Mouse (Mus musculus) cerebellum, postnatal 25 days (tissue): ENCODE results near the gene Ilkap.
A peak's percentile ranks its signal among the peaks of the same experiment; 100 is the strongest.

Experiments used
- DNase-seq, 2 experiments: peaks; one replicate each; pipeline ENCODE4 v3.0.0; 2021; ENCODE audit warnings: mixed read lengths in 2 of 2

Gene Ilkap

DNA sequence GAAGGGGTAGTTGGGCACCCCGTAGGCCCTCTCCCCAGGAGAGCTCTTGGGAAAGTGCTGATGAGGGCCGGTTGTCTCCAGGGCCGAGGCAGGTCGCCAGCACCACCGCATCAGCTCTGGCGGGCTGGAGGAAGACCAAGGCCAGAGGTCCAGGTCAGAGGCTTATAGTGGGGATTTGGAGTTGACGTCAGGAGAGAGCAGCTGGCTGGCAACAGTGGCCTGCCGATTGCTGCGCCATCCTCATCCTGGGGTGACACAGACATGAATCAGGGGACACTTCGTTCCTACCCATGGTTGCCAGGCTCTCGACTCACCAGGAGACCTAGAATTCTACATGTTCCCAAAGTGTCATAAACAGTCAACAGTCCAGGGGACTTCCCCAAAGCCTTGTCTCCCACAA lies 42.5 kb downstream of the Ilkap start:
- no peak for DNase-seq

DNA sequence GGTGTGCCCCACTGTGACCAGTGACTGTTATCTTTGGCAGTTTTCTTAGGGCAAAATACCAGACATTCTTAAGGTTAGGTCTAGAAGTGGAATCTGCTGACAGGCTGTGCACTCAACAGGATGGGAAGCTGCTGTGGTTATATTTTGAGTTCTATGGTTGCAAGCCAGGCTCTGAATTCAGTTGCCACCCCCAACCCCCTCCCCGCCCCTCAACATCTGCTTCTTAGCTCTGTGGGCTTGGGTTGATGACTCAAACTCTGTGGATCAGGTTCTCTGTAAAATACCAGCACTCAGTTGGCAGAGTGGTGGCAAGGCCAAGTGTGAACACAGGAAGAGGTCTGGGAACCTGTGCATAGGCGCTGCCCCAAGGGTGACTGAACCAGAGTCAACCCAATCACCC lies 46.3 kb downstream of the Ilkap start:
- DNase-seq: no peak

DNA sequence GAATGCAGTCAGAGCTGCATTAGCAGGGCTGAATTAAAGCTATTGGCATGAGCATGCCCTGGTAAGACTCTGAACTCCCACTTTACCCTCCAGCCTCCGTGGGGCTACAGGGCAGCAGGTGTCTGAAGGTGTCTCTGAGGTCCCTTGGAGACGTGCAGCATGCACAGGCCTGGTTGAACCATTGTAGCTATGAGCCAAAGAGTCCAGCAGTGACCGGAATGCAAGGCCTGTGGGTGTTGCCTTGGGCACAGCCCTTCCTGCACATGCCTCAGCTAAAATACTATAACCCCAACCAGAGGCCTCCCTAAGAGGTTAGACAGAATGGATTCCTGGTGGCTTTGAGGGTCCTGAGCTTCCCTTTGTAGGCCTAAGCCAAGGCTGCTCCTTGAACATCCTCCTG lies 47.4 kb downstream of the Ilkap start:
- no peak for DNase-seq

DNA sequence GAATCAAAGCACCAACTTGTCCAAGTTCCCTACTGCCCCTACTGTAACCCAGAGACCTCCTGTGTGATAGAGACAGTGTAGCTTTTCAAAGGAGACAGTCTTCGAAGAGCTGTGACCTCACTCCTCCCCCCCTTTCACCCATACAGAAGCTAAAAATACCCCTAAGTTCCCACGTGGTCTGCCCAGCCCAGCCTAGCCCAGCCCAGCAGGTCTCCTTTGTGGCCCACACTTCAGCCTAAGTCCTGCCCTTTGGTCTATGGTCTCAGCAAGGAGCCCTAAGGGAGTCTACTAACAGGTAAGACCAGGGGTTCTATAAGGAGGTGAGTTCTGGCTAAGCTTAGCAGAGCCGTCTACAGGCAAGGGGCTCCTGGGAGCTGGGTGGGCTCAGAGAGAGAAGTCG lies 47.8 kb downstream of the Ilkap start, which contains the start of gene Klhl30:
TSS of gene Klhl30 (plus strand) at position 176 of the 400 bp plus-strand sequence.
- DNase-seq: no peak

DNA sequence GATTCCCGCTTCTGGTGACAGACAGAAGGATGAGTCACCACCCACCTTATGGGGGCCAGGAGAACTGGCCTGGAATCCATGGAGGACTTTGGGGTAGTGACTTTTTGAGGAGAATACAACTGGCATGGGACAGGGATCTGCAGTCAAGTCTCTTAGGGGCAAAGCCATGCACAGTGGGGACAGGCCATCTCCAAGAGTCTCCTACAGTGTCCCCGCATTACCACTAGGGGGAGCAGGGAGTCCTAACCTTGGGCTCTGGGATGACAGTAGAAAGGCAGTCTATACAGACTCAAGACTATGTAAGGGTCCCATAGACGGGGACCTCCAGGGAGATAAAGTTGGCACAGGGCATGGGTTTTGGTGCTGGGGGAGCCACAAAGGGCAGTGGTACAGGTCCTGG lies 51.7 kb downstream of the Ilkap start:
- DNase-seq: peak; percentile 65 to 78

DNA sequence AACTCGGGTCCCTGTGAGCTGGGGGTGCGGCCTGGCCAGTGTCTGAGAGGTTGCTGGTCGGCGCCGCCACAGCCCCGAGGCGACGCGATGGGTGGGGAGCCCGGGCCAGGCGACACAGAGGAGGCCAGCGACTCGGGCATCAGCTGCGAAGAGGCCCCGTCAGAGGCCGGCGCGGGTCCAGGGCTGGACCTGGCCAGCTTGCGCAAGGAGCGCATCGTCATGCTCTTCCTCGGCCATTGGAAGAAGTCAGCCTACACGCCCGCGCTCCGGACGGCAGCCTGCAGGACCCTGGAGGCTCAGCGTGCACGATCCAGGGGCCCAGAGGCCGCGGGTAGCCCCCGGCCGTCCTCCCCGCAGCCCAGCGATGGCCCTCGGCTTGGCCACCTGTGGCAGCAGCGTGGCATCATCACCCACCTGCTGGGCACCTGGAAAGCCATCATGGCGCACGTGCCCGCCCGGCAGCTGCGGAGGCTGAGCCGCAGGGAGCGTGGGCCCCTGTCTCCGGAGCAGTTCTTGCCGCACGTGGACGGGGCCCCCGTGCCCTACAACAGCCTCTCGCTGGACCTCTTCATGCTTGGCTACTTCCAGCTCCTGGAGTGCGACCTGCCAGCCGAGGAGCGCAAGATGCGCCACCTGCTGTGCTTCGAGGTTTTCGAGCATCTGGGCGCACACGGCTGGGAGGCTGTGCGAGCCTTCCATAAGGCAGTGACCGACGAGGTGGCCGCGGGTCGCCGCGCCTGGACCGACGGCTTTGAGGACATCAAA lies 53.5 kb downstream of the Ilkap start:
- DNase-seq: peak; percentile 36 to 59

DNA sequence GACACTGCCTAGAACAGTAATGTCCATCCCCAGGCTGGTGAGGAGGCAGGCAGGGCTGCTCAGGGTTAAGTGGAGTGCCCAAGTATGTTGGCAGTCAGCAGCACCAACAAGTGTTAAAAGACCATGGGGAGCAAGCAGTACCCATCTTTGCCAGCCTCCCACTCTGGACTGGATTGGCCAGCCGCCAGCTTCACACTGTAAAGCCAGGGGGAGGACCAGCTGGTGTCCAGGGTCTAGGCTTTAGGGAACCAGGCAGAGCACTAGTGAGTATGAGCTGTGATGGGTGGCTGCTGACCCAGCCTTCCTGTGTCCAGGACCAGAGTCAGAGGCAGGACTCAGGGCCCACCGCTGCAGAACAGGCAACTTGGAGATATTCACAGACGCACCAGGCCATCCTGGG lies 54.6 kb downstream of the Ilkap start:
- peak in 1 of 2 experiments; percentile 33 for DNase-seq

DNA sequence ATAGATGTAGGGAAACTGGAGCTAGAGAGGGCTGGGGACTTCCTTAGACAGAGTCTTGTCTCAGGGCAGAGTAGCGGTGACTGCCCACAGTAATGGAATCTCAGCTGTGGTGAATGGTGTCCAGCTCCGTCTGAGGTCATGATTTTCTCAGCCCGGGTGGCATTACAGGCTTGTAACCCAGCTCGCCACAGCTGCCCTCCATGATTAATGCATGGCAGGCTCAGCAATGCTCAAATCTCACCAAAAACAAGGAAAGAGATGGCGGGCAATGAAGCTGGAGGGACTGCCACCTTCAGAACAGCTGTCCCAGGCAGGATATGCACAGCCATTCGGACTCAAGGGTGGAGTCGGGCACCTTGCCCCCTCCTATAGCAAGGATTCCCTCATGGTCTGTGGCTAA lies 61.3 kb downstream of the Ilkap start:
- DNase-seq: no peak

DNA sequence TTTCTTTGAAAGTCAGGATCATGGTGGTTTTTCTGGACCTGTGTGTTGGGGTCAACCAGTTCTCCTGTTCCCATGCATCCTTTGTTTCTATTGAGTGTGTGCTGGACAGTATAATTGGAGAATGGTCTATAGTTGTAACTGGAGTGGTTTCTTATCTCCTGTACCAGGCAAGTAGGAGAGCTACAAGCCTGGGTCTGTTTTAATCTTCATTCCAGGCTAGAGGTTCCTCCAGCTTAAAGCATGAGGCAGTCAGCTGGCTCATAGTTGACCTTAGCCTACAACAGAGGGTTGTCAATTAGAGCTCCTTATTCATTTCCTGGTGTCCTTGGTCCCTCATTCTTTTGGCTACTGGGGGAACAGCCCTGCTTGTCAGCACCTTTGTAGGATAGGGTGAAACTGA lies 65.0 kb downstream of the Ilkap start:
- no peak for DNase-seq

DNA sequence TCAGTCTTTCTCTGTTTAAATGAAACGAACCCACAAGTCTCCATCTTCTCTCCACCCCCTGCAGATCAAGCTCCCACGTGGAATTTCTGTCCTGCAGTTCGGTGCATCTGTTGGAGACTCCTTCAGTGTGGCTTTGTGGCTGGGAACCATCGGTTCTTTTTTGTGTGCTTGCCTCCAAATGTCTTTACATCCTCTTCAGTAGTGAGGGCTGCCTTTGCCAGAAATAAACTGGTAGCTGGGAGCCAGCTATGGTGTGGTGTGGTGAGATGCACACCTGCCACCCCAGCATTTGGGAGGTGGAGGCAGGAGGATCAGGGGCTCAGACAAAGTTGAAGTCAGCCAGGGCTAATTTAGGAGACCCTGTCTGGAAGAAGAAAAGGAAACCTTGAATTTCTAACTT lies 66.5 kb downstream of the Ilkap start:
- DNase-seq: no peak

DNA sequence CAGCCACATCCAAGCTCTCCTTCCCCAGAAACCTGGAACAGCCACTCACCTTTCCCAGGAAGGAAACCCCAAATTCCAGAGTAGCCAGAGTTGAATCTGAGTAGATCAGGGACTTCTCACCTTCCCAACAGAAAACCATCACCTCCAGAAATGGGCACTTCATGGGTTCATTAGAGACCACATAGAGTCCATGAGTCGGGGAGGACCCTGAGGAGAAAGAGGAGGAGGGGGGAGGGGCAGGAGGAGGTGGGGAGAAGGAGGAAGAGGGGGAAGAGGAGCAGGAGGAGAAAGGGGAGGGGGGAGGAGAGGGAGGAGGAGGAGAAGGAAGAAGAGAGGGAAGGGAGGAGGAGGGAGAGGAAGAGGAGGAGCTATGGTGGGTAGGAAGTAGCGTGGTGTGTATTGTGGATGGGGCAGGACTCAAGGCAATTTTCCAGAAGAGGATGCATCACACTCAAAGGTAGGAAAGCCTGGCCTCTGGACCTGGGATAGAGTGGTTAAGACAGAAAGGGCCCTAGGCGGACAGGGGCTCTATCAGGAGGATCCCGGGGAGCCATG lies 73.0 kb downstream of the Ilkap start:
- DNase-seq: no peak

DNA sequence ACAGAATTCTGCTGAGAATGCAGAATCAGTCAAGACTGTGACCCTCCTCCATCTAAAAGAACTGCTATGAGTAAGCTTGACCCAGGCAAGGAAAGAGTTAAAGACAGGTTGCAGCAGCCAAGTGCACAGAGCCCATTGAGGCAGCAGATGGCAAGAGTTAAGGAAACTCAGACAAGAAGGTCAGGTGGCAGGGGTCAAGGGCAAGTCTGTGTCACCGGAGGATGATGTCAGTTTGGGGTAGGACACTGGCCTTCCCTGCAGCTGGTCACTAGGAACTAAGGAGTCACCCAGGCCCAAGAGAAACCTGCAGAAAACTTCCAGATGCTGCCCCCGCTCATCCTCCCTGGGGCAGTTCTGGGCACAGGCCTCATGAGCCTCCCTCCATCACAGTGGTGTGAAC lies 74.0 kb downstream of the Ilkap start:
- no peak for DNase-seq
